Mouse (Mus musculus) intestine, embryonic 14.5 days (tissue): Measurements from ENCODE around the gene Lgr6. TPM values are rescaled to one million over a fixed set of nuclear protein-coding genes. Genes with fewer than 3 reads are reported as not detected.

Experiments
- ATAC-seq: fragments of 200-750 bp; cut with Nextera tagmentation; replicated peaks from 2 replicates; pipeline ENCODE4 v1.8.0; 2017; ENCODE audit warnings: low read depth, moderate number of reproducible peaks, moderate TSS enrichment, moderate library complexity; ENCODE audit not compliant: low FRiP score, low TSS enrichment
- DNase-seq: peaks from one replicate; pipeline ENCODE4 v3.0.0-alpha.2; 2018; ENCODE audit warnings: low spot score
- H3K27ac ChIP-seq: fragments of 300-500 bp; sonication (generic); 2 replicates; pipeline ENCODE4 v1.5.1; 2014; ENCODE audit warnings: low read depth, mild to moderate bottlenecking, control low read depth
- H3K27me3 ChIP-seq: fragments of 300-500 bp; sonication (generic); replicated peaks from 2 replicates; pipeline ENCODE4 v1.6.1; 2014; ENCODE audit warnings: low read length, control low read depth; ENCODE audit not compliant: control insufficient read depth, insufficient read depth
- H3K36me3 ChIP-seq: fragments of 300-500 bp; sonication (generic); 2 replicates; pipeline ENCODE4 v1.6.1; 2014; ENCODE audit warnings: low read length, control low read depth; ENCODE audit not compliant: control insufficient read depth, insufficient read depth
- H3K4me1 ChIP-seq: fragments of 300-500 bp; sonication (generic); replicated peaks from 2 replicates; pipeline ENCODE4 v1.6.1; 2014; ENCODE audit warnings: low read length, control low read depth, mixed read lengths; ENCODE audit not compliant: control insufficient read depth, insufficient read depth
- H3K4me2 ChIP-seq: fragments of 300-500 bp; sonication (generic); 2 replicates; pipeline ENCODE4 v1.6.1; 2014; ENCODE audit warnings: low read length
- H3K4me3 ChIP-seq: fragments of 300-500 bp; sonication (generic); 2 replicates; pipeline ENCODE4 v1.5.1; 2014; ENCODE audit warnings: low read depth, low read length, control low read depth, mixed read lengths
- H3K9ac ChIP-seq: fragments of 300-500 bp; sonication (generic); 2 replicates; pipeline ENCODE4 v1.6.1; 2014; ENCODE audit warnings: mild to moderate bottlenecking, low read length
- H3K9me3 ChIP-seq: fragments of 300-500 bp; sonication (generic); 2 replicates; pipeline ENCODE4 v1.6.1; 2016; ENCODE audit warnings: low read length, control low read depth; ENCODE audit not compliant: control insufficient read depth
- WGBS: fragments of 180-500 bp; shearing (Covaris S2); extraction: QIAGEN DNeasy Blood & Tissue Kit; methylation state at CpG from one replicate; pipeline ENCODE4 v1.1.7; 2014; 5-methylcytosine and 5-hydroxymethylcytosine counted together
- polyA plus RNA-seq: library from polyadenylated mRNA; unstranded; fragments of >200 nt; fragmentation: Nextera tagmentation; extraction: Ambion mirVana; gene quantifications from 2 replicates; pipeline ENCODE4 v1.2.1, GENCODE M21; 2014

Lgr6 gene
- polyA plus RNA-seq, 1 experiment from 2014 or later, result 0.69 TPM

GRCm38 (mm10) chr1:135096312-135096711, 8.8 kb downstream of the Lgr6 start:
- 80% methylated on average over 11 of the region's 11 CpGs for whole genome bisulfite sequencing
- no peak for DNase-seq
- ATAC-seq, result no peak
- Histone ChIP-seq H3K9me3 (no peaks in the 10 kb centered on the region), H3K27me3 (0 out of 2 replicates have a peak, but pooled peaks cover 4% of the 10 kb centered on the region), H3K27ac (no peak overlapping the region), H3K4me1 (0 out of 2 replicates have a peak, but pooled peaks cover 4% of the 10 kb centered on the region), H3K4me3 (no peak overlapping the region), H3K4me2 (no peak overlapping the region), H3K36me3 (no peaks in the 10 kb centered on the region), H3K9ac (no peak overlapping the region)

GRCm38 (mm10) chr1:135095189-135095588, 9.9 kb downstream of the Lgr6 start:
- Histone ChIP-seq H3K9ac (no peak overlapping the region), H3K4me3 (no peak overlapping the region)
- 25% methylated on average over 7 of the region's 7 CpGs for WGBS

GRCm38 (mm10) chr1:135094723-135095122, 10.4 kb downstream of the Lgr6 start:
- Histone ChIP-seq H3K9me3 (no peaks in the 10 kb centered on the region), H3K36me3 (no peaks in the 10 kb centered on the region), H3K4me3 (no peak overlapping the region), H3K27me3 (no peaks in the 10 kb centered on the region; the same call in 1 of the 2 replicates), H3K4me2 (no peak overlapping the region), H3K4me1 (0 out of 2 replicates have a peak, but pooled peaks cover 4% of the 10 kb centered on the region), H3K9ac (no peak overlapping the region), H3K27ac (no peak overlapping the region)
- ATAC-seq, result no peak
- 63% methylated on average over 7 of the region's 7 CpGs for WGBS
- no peak for DNase-seq

More at GRCm38 (mm10) chr1:135095189-135095588, 9.9 kb downstream of the Lgr6 start:
- no peaks in the 10 kb centered on the region for H3K36me3 ChIP-seq
- H3K4me1 ChIP-seq, result 0 out of 2 replicates have a peak, but pooled peaks cover 4% of the 10 kb centered on the region
- no peak overlapping the region for H3K4me2 ChIP-seq
- ATAC-seq (no peak), DNase-seq (no peak)
- H3K27ac ChIP-seq, result no peak overlapping the region
- H3K9me3 ChIP-seq, result no peaks in the 10 kb centered on the region
- H3K27me3 ChIP-seq, result no peaks in the 10 kb centered on the region; the same call in 1 of the 2 replicates

- 0 out of 2 replicates have a peak, but pooled peaks cover 4% of the 10 kb centered on the region for H3K4me1 ChIP-seq
- no peaks in the 10 kb centered on the region for H3K36me3 ChIP-seq
- no peak for ATAC-seq
- H3K4me3 ChIP-seq, result no peak overlapping the region
- no peak overlapping the region for H3K9ac ChIP-seq
- no peak overlapping the region for H3K27ac ChIP-seq
- 81% methylated on average over 3 of the region's 3 CpGs for WGBS
- no peaks in the 10 kb centered on the region for H3K9me3 ChIP-seq
- DNase-seq, result no peak
- H3K4me2 ChIP-seq, result no peak overlapping the region
- H3K27me3 ChIP-seq, result peaks cover 14% of the 10 kb centered on the region
Measured at GRCm38 (mm10) chr1:135090914-135091313, 14.2 kb downstream of the Lgr6 start.

- Histone ChIP-seq H3K27ac (no peak overlapping the region), H3K9me3 (no peaks in the 10 kb centered on the region), H3K4me2 (no peak overlapping the region), H3K9ac (no peak overlapping the region), H3K36me3 (no peaks in the 10 kb centered on the region), H3K27me3 (peaks cover 27% of the 10 kb centered on the region), H3K4me3 (no peak overlapping the region), H3K4me1 (0 out of 2 replicates have a peak, but pooled peaks cover 5% of the 10 kb centered on the region)
- ATAC-seq (no peak), DNase-seq (no peak)
- 82% methylated on average over 10 of the region's 10 CpGs for WGBS
Measured at GRCm38 (mm10) chr1:135089626-135090025, 15.4 kb downstream of the Lgr6 start.

GRCm38 (mm10) chr1:135087414-135087813, 17.7 kb downstream of the Lgr6 start:
- WGBS, result 76% methylated on average over 1 of the region's 1 CpGs
- Histone ChIP-seq H3K9me3 (no peaks in the 10 kb centered on the region), H3K27ac (no peak overlapping the region), H3K9ac (no peak overlapping the region), H3K4me1 (0 out of 2 replicates have a peak, but pooled peaks cover 5% of the 10 kb centered on the region), H3K4me2 (no peak overlapping the region), H3K27me3 (peaks cover 36% of the 10 kb centered on the region), H3K4me3 (no peak overlapping the region), H3K36me3 (no peaks in the 10 kb centered on the region)
- ATAC-seq, result no peak
- DNase-seq, result no peak

- DNase-seq (no peak), ATAC-seq (no peak)
- Histone ChIP-seq H3K9ac (no peak overlapping the region), H3K4me3 (no peak overlapping the region), H3K9me3 (no peaks in the 10 kb centered on the region), H3K27ac (no peak overlapping the region), H3K36me3 (no peaks in the 10 kb centered on the region), H3K27me3 (peaks cover 36% of the 10 kb centered on the region), H3K4me1 (0 out of 2 replicates have a peak, but pooled peaks cover 5% of the 10 kb centered on the region), H3K4me2 (no peak overlapping the region)
- 23% methylated on average over 7 of the region's 7 CpGs for WGBS
Measured at GRCm38 (mm10) chr1:135086015-135086414, 19.1 kb downstream of the Lgr6 start.

GRCm38 (mm10) chr1:135085296-135085871, 19.7 kb downstream of the Lgr6 start:
- ATAC-seq (no peak), DNase-seq (no peak)
- Histone ChIP-seq H3K4me1 (0 out of 2 replicates have a peak, but pooled peaks cover 5% of the 10 kb centered on the region), H3K27ac (no peak overlapping the region), H3K27me3 (peaks cover 36% of the 10 kb centered on the region), H3K9me3 (no peaks in the 10 kb centered on the region), H3K9ac (no peak overlapping the region), H3K4me3 (no peak overlapping the region; the same call in 1 of the 2 replicates), H3K36me3 (no peaks in the 10 kb centered on the region), H3K4me2 (peak overlapping the region; percentile 15)
- 16% methylated on average over 28 of the region's 28 CpGs for WGBS

GRCm38 (mm10) chr1:135083465-135083864, 21.6 kb downstream of the Lgr6 start:
- Histone ChIP-seq H3K4me1 (0 out of 2 replicates have a peak, but pooled peaks cover 5% of the 10 kb centered on the region), H3K9me3 (no peaks in the 10 kb centered on the region), H3K27ac (no peak overlapping the region), H3K4me3 (no peak overlapping the region), H3K36me3 (no peaks in the 10 kb centered on the region), H3K9ac (no peak overlapping the region), H3K4me2 (no peak overlapping the region), H3K27me3 (peaks cover 36% of the 10 kb centered on the region)
- DNase-seq (no peak), ATAC-seq (no peak)
- 75% methylated on average over 9 of the region's 9 CpGs for WGBS
